Mouse (Mus musculus): ENCODE results near the gene B3gnt7.

B3gnt7 gene

DNA sequence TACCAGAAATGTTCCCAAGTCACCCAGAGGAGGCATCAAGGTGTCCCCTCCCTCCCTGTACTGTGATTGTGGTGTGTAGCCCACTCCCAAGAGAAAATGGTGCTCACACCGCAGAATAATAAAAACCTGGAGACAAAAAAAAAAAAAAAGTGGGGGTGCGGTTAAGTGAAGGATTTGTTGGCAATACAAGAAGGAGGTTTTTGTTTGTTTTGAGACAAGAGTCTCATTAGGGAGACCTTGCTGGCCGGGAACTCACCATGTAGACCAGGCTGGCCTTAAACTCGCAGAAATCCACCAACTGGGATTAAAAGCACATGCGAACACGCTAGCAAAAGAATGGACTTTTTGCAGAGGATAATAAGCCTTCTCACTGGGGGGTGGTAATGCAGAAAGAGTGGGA is at the start of gene B3gnt7:
Gene B3gnt7, plus strand, starts transcription at position 301 of the 400 bp plus-strand sequence.
- no peak for DNase-seq (ENCODE audit: low read depth)

DNA sequence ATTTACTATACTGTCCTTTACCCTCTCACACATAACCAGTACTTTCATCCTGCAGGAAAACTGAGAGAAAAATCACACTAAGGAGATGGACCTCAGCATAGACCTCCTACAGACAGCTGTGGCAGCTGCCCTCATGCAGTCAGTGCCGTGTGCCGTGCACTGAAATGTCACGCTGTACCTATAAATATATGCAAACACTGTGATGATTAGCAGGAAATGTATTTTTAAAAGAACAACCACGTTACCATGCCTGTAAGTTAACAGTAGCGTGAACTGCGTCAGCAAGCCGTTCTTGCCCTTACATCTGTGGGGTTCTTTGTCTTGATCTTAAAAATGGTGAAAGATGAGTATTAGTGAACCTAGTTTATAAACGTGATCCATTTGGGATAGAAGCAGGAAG is 49.2 kb upstream of the B3gnt7 start:
- DNase-seq (ENCODE audit: low read depth): no peak

GRCm38 (mm10) chr1:86256311-86256710 is 46.3 kb upstream of the B3gnt7 start:
- DNase-seq (ENCODE audit: low read depth): no peak

DNA sequence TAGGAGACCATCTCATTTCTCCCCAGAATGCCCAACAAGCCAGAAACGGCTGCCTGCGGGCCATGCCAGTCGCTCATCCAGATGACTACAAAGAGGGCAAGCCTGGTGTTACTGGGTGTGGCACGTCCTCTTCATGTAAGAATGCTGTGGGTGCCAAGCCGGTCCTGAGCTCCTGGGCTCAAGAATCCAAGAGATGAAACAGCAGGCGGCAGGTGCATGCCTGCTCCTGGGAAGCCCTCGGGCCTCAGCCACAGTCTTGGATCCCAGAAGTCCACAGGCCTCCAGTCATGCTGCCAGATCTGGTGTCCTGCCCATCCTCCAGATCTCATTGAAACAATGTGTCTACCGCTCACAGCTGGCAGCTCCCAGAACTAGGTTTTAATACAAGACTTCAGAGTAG is 45.4 kb upstream of the B3gnt7 start:
- DNase-seq (ENCODE audit: low read depth): no peak

DNA sequence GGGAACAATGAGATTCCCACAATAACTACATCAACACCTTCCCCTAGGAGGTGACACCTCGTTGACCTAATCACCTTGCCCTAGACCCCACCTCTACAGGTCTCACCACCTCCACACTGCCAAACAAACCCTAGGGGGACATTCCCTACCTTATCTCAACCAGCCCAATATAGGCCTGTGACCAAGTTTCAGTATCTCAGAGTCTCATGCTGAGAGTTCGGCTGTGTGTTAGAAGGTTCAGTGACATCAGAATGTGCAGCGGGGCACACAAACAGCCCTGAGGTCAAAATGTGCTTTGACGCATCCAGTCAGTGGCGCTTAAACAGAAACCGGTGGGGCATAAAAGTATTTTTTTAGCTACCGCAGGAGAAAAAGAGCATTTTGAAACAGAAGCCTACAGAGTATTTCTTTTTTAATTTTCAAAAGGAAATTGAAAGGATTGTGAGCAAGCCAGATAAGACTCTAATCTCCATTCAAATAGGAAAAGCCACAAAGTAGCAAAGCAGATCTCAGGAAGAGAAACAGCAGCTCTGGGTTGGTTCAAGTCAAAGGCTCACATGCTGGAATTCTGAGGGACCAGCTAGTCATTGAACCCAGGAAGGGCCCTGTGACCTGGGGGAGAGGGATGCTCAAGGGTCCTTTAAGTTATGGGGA is 44.3 kb upstream of the B3gnt7 start:
- DNase-seq (ENCODE audit: low read depth): no peak

- DNase-seq (ENCODE audit: low read depth): no peak
These were observed 38.9 kb upstream of the B3gnt7 start for GRCm38 (mm10) chr1:86263564-86264339.

- no peak for DNase-seq (ENCODE audit: low read depth)
These were observed 37.6 kb upstream of the B3gnt7 start for GRCm38 (mm10) chr1:86265060-86265459.

DNA sequence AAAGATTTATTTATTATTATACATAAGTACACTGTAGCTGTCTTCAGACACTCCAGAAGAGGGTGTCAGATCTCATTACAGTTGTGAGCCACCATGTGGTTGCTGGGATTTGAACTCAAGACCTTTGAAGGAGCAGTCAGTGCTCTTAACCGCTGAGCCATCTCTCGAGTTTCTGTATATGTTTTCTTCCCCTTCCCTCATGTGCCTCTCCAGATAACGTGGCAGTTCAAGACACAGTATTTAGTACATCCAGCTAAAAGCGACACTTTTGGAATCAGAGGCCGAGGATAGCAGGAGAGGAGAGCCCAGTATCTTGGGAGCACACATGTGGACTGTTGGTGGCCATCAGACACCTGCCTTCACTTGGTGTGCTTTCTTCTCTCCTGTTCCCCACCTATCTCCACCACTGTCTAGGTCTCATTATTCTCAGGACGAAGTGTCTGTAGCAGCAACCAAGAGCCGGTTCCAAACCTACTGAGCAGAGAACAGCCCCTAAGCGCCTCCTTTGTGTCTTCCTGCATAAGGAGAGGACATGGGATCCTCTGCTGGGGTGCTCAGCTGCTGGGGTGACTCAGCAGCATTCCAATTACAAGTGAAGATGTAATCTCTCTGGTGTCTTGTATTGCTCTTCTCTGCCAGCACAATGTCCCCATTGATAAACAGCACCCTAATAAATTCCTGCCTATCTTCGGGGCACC is 34.0 kb upstream of the B3gnt7 start:
- DNase-seq (ENCODE audit: low read depth): no peak

DNA sequence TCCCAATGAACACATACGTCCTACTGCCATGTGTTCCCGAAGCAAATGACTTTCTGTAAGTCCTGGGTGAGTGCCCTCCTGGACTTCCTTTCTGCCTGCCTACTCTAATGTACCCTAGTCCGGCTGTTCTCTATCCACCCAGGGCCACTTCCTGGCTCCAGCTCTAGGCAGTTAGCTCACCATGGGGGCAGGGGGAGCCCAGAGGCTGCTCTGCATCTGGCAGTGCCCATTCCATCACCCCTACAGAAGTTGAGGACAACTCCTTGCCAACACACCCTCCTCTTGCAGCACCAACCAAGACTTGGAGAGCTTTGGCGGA is 33.5 kb upstream of the B3gnt7 start:
- DNase-seq (ENCODE audit: low read depth): no peak

DNA sequence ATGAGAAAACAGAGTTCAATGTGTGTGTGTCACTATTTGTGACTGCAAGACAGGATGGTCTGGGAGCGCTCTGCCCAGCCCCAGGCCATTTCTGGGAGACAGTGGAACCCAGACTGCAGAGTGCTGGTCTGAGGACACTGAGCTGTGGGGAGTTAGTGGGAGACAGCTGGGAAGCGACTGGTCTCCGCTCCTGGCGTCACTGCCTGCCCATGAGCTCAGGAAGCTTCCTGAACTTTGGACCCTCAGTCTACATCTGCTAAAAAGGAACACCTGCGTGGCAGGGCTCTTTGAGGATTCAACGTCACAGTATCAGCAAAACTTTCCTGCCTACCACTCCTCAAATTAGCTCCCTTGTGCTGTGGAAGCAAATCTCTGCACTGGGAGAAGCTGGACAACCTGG is 30.9 kb upstream of the B3gnt7 start:
- DNase-seq (ENCODE audit: low read depth): no peak

DNA sequence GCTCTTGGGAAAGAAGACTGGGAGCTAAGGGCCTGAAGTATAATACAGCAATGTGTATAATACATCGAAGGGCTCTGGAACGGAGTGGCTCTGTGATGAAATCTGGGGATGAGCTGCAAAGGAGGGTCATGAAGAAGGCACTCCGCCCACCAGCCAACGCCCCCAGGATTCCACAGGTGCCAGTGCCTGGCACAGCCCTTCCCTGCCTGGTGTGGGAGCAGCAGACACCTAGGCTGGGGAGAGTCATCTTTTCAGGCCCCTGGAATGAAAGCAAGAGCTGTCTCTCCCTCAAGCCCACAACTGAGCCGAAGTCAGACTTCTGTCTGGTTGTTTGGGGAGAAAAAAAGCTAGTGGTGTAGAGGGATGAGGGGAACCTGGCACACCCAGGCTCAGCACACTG is 25.6 kb upstream of the B3gnt7 start:
- DNase-seq (ENCODE audit: low read depth): no peak

- DNase-seq (ENCODE audit: low read depth): no peak
These were observed 20.7 kb upstream of the B3gnt7 start for GRCm38 (mm10) chr1:86281781-86282536.

DNA sequence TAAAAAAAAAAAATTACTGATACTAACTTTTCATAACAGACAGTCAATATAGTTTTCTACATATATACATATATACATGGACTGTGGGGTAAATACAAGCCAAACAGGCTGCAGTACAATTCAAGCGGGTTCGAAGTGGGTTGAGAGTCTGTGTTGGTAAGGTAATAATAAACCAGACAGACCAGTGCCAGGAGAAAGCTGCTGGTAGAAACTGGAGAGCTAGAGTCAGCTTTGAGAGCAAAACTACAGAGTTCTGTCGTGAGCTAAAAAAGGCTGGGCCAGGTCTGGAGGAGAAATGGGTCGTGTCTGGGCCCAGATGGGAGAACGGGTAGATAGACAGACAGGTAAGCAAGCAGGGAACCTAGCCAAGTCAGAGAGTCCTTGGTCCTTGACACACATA is 18.5 kb upstream of the B3gnt7 start:
- DNase-seq (ENCODE audit: low read depth): no peak

- no peak for DNase-seq (ENCODE audit: low read depth)
These were observed 17.3 kb upstream of the B3gnt7 start for GRCm38 (mm10) chr1:86285295-86285694.

GRCm38 (mm10) chr1:86287473-86287872 is 15.2 kb upstream of the B3gnt7 start:
- DNase-seq (ENCODE audit: low read depth): no peak

DNA sequence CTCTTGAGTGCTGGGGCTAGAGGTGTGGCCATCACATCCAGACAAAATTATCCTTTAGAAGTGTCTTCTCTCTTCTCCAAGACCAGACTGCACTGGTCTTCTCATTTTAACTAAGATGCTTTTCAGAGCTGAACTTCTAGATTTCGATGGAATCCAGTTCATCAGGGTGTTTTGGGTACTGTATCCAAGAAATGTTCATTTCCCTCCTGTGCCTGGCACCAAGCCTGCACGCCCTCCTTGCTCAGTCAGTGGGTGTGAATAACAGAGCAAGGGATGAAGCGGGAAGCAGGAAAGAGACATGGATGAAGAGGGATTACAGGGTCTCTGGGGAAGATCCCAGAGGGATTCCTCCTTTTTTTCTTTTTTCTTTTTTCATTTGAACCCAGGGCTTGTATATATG is 12.2 kb upstream of the B3gnt7 start:
- no peak for DNase-seq (ENCODE audit: low read depth)

DNA sequence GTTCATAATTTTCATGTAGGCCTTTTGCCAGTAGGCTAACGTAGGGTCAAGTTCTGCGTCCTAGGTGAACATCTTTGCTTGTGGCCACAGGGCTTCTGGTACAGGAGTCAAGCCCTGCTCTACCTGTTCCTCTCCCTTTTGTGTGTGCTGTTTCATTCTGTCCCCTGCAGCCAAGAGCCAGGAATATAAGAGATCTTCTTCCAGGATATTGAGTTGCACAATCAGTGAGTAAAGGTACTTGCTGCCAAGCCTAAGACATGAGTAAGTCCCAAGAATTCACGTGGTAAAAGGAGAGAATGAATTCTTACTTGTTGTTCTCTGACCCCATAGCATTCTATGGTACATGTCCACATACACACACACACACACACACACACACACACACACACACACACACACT is 9.5 kb upstream of the B3gnt7 start:
- DNase-seq (ENCODE audit: low read depth): no peak

GRCm38 (mm10) chr1:86293868-86294267 is 8.8 kb upstream of the B3gnt7 start:
- no peak for DNase-seq (ENCODE audit: low read depth)

GRCm38 (mm10) chr1:86294472-86294871 is 8.2 kb upstream of the B3gnt7 start:
- no peak for DNase-seq (ENCODE audit: low read depth)

DNA sequence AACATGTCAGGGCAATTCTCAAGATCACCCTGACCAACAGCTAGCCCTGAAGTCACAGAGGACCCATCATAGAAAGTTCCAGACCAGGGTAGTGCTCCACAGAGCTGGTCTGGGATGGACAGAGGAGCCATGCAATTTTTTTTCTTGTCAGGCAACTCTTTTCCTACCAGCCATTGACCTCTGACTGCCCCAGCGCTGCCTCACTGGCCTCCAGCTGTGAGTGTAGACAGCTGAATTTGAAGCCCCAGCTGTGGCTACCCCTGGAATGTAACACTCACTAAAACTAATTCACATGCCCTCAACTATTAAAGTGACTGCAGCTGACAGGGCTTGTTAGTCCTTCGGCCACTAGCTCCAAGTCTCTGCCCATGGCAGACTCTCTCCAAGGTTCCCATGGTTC is 2.5 kb upstream of the B3gnt7 start:
- no peak for DNase-seq (ENCODE audit: low read depth)

GRCm38 (mm10) chr1:86300731-86301130 is 1.9 kb upstream of the B3gnt7 start:
- DNase-seq (ENCODE audit: low read depth): no peak

DNA sequence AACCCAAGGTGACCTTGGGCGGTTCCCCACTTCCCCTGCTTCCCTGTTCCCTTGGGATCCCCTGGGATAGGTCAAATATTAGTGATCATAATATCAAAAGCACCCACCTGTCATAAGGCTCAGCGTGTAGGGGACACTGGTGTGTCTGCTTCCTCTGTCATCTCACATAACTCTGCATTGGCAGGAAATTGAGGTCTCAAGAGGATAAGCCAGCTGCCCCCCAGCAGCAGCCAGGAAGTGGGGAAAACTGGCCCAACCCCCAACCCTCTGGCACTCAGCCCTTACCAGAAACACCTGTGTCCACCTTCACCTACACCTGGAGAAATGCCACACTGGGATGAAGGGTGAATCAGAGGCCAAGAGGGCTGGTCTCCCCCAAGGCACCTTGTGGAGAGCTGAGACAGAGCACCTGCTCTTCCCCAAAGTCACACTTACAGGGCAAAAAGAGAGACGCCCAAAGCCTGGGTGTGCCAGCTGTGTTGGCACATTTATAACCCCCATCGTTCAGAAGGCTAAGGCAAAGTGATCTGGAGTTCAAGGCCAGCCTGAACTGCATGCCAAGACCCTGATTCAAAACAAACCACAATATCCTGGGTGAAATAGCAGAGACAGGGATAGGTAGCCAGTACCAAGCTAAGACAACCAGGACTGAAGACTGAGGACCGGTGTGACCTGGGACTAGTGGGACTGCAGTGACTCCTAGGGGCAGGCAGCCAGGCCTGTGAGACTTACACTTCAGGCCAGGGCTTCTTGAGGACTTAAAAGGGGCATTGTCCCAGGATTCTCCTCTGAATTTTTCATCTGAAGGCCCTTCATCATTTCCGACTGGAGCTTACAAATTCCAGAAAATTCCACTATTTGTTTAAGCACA is 1.2 kb upstream of the B3gnt7 start:
- DNase-seq (ENCODE audit: low read depth): no peak
